Mouse (Mus musculus) heart, postnatal 25 days (tissue): ENCODE measurements around the gene Hs3st1. TPM values are rescaled to one million over a fixed set of nuclear protein-coding genes. Genes with fewer than 3 reads are reported as not detected.

Experiments used
- DNase-seq: peaks from one replicate; pipeline ENCODE4 v3.0.0; 2022; ENCODE audit warnings: low spot score
- intact Hi-C: fragments of 180-260 bp; cut with DNase I; formaldehyde crosslinking; loops from one replicate; pipeline ENCODE4 v1.15.1; 2025
- total RNA-seq, 2 experiments: library from RNA; stranded (reverse); gene quantifications; 2 replicates each; pipeline ENCODE4 v1.2.3; 2021

Gene Hs3st1
- total RNA-seq, 2 experiments from 2014 or later: 8.1 to 9.2 TPM

- DNase-seq: no peak
These were observed 143.0 kb downstream of the Hs3st1 start for GRCm38 (mm10) chr5:39612240-39612639.

GRCm38 (mm10) chr5:39608260-39608659 is 147.0 kb downstream of the Hs3st1 start:
- intact Hi-C loops: no loop called here
- no peak for DNase-seq

More at GRCm38 (mm10) chr5:39612240-39612639, 143.0 kb downstream of the Hs3st1 start:
- intact Hi-C loops: no loop called here

DNA sequence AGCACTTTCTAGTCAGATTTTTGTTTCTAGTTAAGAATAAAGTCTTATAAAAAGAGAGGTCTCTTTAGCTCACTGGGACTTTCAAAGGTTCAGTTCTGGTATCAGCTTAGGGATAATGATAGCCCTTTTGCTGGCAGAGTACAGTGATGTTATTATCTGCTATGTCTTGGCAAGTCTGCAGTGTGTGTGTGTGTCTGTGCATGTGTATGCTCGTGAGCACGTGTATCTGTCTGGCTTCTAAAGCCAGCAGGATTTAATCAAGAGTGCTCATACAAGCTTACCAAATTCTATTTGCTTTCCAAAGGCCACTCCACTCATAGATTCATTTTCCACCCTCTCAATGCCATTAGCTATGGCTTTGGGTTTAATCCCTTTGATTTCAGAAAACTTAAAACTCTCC is 160.5 kb downstream of the Hs3st1 start:
- intact Hi-C loops: no loop called here
- no peak for DNase-seq
